Mouse (Mus musculus) hindbrain, embryonic 14.5 days (tissue): ENCODE results near the gene Tcl1b5. TPM values are rescaled to one million over a fixed set of nuclear protein-coding genes. Genes with fewer than 3 reads are reported as not detected.
"Not testable (repeated sequence)": the region's sequence is repeated elsewhere in the genome, so short reads cannot be mapped to it uniquely, and the experiment has no call there.

Experiments used
- ATAC-seq: fragments of 200-750 bp; cut with Nextera tagmentation; 2 replicates; pipeline ENCODE4 v1.8.0; 2017; ENCODE audit warnings: moderate number of reproducible peaks, mild to moderate bottlenecking, moderate TSS enrichment, moderate library complexity; ENCODE audit not compliant: low FRiP score
- DNase-seq: peaks from one replicate; pipeline ENCODE4 v3.0.0-alpha.2; 2015; ENCODE audit warnings: low spot score
- H3K27ac ChIP-seq: fragments of 300-500 bp; sonication (generic); 2 replicates; pipeline ENCODE4 v1.5.1; 2014; ENCODE audit warnings: mild to moderate bottlenecking, moderate library complexity
- H3K27me3 ChIP-seq: fragments of 300-500 bp; sonication (generic); 2 replicates; pipeline ENCODE4 v1.6.1; 2014; ENCODE audit warnings: mild to moderate bottlenecking, low read length, mixed read lengths; ENCODE audit not compliant: control insufficient read depth, insufficient read depth
- H3K36me3 ChIP-seq: fragments of 300-500 bp; sonication (generic); replicated peaks from 2 replicates; pipeline ENCODE4 v1.6.1; 2014; ENCODE audit not compliant: control insufficient read depth, insufficient read depth
- H3K4me1 ChIP-seq: fragments of 300-500 bp; sonication (generic); replicated peaks from 2 replicates; pipeline ENCODE4 v1.6.1; 2014; ENCODE audit warnings: antibody characterized with exemption, low read length, mixed read lengths; ENCODE audit not compliant: control insufficient read depth, insufficient read depth
- H3K4me2 ChIP-seq: fragments of 300-500 bp; sonication (generic); replicated peaks from 2 replicates; pipeline ENCODE4 v1.6.1; 2014; ENCODE audit warnings: mild to moderate bottlenecking, moderate library complexity
- H3K4me3 ChIP-seq: fragments of 300-500 bp; sonication (generic); replicated peaks from 2 replicates; pipeline ENCODE4 v1.5.1; 2014; ENCODE audit warnings: mild to moderate bottlenecking, low read length
- H3K9ac ChIP-seq: fragments of 300-500 bp; sonication (generic); 2 replicates; pipeline ENCODE4 v1.6.1; 2014
- H3K9me3 ChIP-seq: fragments of 300-500 bp; sonication (generic); 2 replicates; pipeline ENCODE4 v1.6.1; 2016; ENCODE audit warnings: low read length; ENCODE audit not compliant: control insufficient read depth
- WGBS: fragments of 180-500 bp; shearing (Covaris S2); extraction: QIAGEN DNeasy Blood & Tissue Kit; methylation state at CpG from one replicate; pipeline ENCODE4 v1.1.7; 2014; 5-methylcytosine and 5-hydroxymethylcytosine counted together
- polyA plus RNA-seq: library from polyadenylated mRNA; unstranded; fragments of >200 nt; fragmentation: Nextera tagmentation; extraction: Ambion mirVana; gene quantifications from 2 replicates; pipeline ENCODE4 v1.2.1, GENCODE M21; 2014

Gene Tcl1b5
- polyA plus RNA-seq, 1 experiment from 2014 or later: not detected

DNA sequence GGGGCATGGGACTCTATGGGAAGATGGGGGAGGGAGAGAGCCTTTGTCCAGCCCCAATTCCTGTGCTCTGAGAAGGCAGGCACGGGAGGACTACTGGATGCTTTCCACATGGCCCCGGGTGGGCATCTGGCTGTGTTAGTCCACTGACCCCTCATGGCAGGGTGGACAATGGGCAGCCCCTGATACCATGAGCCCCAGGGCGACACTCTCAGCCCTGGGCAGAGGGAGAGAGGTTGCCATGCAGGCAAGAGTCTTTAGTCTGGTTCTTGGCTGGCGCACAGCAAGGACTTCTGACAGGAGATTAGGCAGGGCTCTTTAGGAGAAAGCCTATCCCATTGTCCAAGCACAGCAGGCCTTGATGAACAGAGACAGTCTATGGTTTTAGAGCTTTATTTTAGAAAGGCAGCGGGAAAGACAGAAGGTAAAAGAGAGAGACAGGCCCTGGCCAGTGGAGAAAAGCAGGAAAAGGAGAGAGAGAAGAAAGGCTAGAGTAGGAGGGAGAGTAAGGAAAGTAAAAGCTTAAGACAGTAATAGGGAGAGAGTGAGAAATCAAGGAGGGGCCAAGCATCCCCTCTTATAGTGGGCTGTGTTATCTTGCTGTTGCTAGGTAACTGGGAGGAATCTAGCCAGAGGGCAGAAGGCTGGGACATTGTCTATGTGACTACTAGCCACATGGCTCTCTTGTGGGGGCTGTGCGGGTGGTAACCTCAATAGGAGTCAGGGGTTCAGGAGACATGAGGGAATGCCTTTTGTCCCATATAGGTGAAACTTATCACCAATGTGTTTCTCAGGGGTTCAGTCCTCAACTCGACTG lies 23.7 kb downstream of the Tcl1b5 start:
- H3K27ac ChIP-seq, H3K4me2 ChIP-seq, H3K4me3 ChIP-seq, H3K9ac ChIP-seq, H3K36me3 ChIP-seq, ATAC-seq, H3K9me3 ChIP-seq, H3K4me1 ChIP-seq, DNase-seq, H3K27me3 ChIP-seq: not testable (repeated sequence)
- WGBS: 16% methylated on average over 7 of the region's 7 CpGs

DNA sequence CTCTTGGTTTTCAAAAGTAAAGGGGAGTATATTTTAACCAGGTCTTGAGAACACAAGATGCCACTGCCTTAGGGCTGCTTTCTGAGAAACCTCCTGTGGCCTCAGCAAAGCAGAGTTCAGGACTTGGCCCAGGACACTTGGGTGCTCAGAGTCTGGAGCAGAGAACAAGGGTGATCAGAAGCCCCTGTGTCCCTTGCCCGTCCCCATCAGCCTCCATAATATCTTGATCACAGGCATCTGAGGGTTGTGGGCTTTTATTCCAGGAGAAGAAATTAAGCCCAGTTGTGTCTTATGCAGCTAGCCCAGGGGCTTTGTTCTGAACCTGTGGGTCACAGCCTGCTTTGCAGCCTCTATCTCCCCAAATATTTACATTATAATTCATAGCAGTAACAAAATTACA lies 25.5 kb downstream of the Tcl1b5 start, which contains the start of gene Tcl1b4:
Tcl1b4 (plus strand) TSS at position 301 of the 400 bp plus-strand sequence.
- not testable (repeated sequence) for H3K4me3 ChIP-seq, ATAC-seq, H3K4me2 ChIP-seq, H3K27ac ChIP-seq, H3K9ac ChIP-seq, H3K36me3 ChIP-seq, H3K27me3 ChIP-seq, H3K4me1 ChIP-seq, DNase-seq, H3K9me3 ChIP-seq
- 100% methylated on average over 1 of the region's 1 CpGs for WGBS

- ATAC-seq: no peak
- Histone ChIP-seq H3K4me2 (no peak overlapping the region), H3K4me1 (no peaks in the 10 kb centered on the region), H3K9me3 (no peaks in the 10 kb centered on the region), H3K27ac (no peak overlapping the region), H3K4me3 (no peak overlapping the region), H3K27me3 (no peaks in the 10 kb centered on the region), H3K36me3 (no peaks in the 10 kb centered on the region), H3K9ac (no peak overlapping the region)
- WGBS: 80% methylated on average over 1 of the region's 1 CpGs
- no peak for DNase-seq
Observed at GRCm38 (mm10) chr12:105207071-105207470, 30.9 kb downstream of the Tcl1b5 start.

- Histone ChIP-seq H3K27me3 (no peaks in the 10 kb centered on the region), H3K4me1 (no peaks in the 10 kb centered on the region), H3K36me3 (no peaks in the 10 kb centered on the region), H3K27ac (no peak overlapping the region), H3K4me2 (no peak overlapping the region), H3K4me3 (no peak overlapping the region), H3K9me3 (no peaks in the 10 kb centered on the region), H3K9ac (no peak overlapping the region)
- DNase-seq: no peak
- WGBS: 95% methylated on average over 1 of the region's 1 CpGs
- no peak for ATAC-seq
Observed at GRCm38 (mm10) chr12:105208441-105208840, 32.3 kb downstream of the Tcl1b5 start.

DNA sequence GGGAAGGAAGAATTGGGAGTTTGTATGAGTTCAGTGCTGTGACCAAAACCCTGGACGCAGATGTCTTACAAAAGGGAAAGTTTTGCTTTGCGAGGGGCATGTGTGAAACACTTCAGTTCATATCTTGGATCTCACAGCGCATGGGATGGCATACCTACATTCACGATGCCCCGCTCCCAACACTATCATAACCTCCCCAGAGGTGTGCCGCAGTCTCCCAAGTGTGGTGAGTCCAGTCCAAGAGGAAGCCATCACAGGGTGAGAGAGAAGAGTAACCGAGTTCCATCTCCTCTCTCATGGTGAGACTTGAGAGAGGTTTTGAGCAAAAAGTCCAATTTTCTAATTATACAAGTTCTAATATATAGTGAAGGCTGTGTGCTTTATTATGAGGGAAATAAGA lies 33.1 kb downstream of the Tcl1b5 start:
- Histone ChIP-seq H3K4me1 (no peaks in the 10 kb centered on the region), H3K9ac (no peak overlapping the region), H3K36me3 (no peaks in the 10 kb centered on the region), H3K27me3 (no peaks in the 10 kb centered on the region), H3K4me2 (no peak overlapping the region), H3K27ac (no peak overlapping the region), H3K4me3 (no peak overlapping the region), H3K9me3 (no peaks in the 10 kb centered on the region)
- 95% methylated on average over 7 of the region's 7 CpGs for WGBS
- ATAC-seq: no peak
- no peak for DNase-seq

GRCm38 (mm10) chr12:105217101-105217760 lies 41.1 kb downstream of the Tcl1b5 start:
- 92% methylated on average over 7 of the region's 7 CpGs for WGBS
- Histone ChIP-seq H3K27ac (no peak overlapping the region), H3K36me3 (no peaks in the 10 kb centered on the region), H3K4me1 (no peaks in the 10 kb centered on the region), H3K4me2 (no peak overlapping the region), H3K9me3 (no peaks in the 10 kb centered on the region), H3K9ac (no peak overlapping the region), H3K27me3 (no peaks in the 10 kb centered on the region), H3K4me3 (no peak overlapping the region)
- ATAC-seq (no peak), DNase-seq (no peak)

GRCm38 (mm10) chr12:105222601-105223319 lies 46.6 kb downstream of the Tcl1b5 start, which contains the start of gene Tcl1:
Tcl1 (minus strand) TSS chr12:105222793.
- H3K4me1 ChIP-seq: no peaks in the 10 kb centered on the region
- 94% methylated on average over 22 of the region's 22 CpGs for WGBS
- no peak within 1 kb of the TSS for H3K27ac ChIP-seq
- no peaks in the 10 kb centered on the region for H3K27me3 ChIP-seq
- no peak for DNase-seq
- no peak within 1 kb of the TSS for H3K4me2 ChIP-seq
- no peak within 1 kb of the TSS for H3K9ac ChIP-seq
- no peaks in the 10 kb centered on the region for H3K36me3 ChIP-seq
- H3K9me3 ChIP-seq: no peaks in the 10 kb centered on the region
- no peak for ATAC-seq
- no peak within 1 kb of the TSS for H3K4me3 ChIP-seq

- no peak for ATAC-seq
- Histone ChIP-seq H3K9ac (no peak overlapping the region), H3K4me2 (no peak overlapping the region), H3K4me3 (no peak overlapping the region), H3K4me1 (no peaks in the 10 kb centered on the region), H3K9me3 (no peaks in the 10 kb centered on the region), H3K36me3 (no peaks in the 10 kb centered on the region), H3K27ac (no peak overlapping the region), H3K27me3 (no peaks in the 10 kb centered on the region)
- no peak for DNase-seq
- whole genome bisulfite sequencing: 40% methylated on average over 16 of the region's 16 CpGs
Observed at GRCm38 (mm10) chr12:105224621-105225320, 48.6 kb downstream of the Tcl1b5 start.
